Mouse (Mus musculus) hindbrain, embryonic 12.5 days (tissue): ENCODE data around the gene Zscan21. TPM values are rescaled to one million over a fixed set of nuclear protein-coding genes. Genes with fewer than 3 reads are reported as not detected.
A peak's percentile ranks its signal among the peaks of the same experiment; 100 is the strongest.

ENCODE experiments used
- ATAC-seq: fragments of 200-750 bp; cut with Nextera tagmentation; 2 replicates; pipeline ENCODE4 v1.8.0; 2017; ENCODE audit warnings: moderate TSS enrichment; ENCODE audit not compliant: low FRiP score
- H3K27ac ChIP-seq: fragments of 300-500 bp; sonication (generic); 2 replicates; pipeline ENCODE4 v1.5.1; 2016; ENCODE audit warnings: mild to moderate bottlenecking
- H3K27me3 ChIP-seq: fragments of 300-500 bp; sonication (generic); 2 replicates; pipeline ENCODE4 v1.6.1; 2016; ENCODE audit warnings: mild to moderate bottlenecking
- H3K36me3 ChIP-seq: fragments of 300-500 bp; sonication (generic); 2 replicates; pipeline ENCODE4 v1.6.1; 2016; ENCODE audit warnings: mild to moderate bottlenecking
- H3K4me1 ChIP-seq: fragments of 300-500 bp; sonication (generic); 2 replicates; pipeline ENCODE4 v1.6.1; 2016
- H3K4me2 ChIP-seq: fragments of 300-500 bp; sonication (generic); replicated peaks from 2 replicates; pipeline ENCODE4 v1.6.1; 2016; ENCODE audit warnings: mild to moderate bottlenecking
- H3K4me3 ChIP-seq: fragments of 300-500 bp; sonication (generic); 2 replicates; pipeline ENCODE4 v1.5.1; 2016; ENCODE audit warnings: mild to moderate bottlenecking
- H3K9ac ChIP-seq: fragments of 300-500 bp; sonication (generic); 2 replicates; pipeline ENCODE4 v1.6.1; 2016; ENCODE audit warnings: mild to moderate bottlenecking, moderate library complexity
- H3K9me3 ChIP-seq: fragments of 300-500 bp; sonication (generic); replicated peaks from 2 replicates; pipeline ENCODE4 v1.6.1; 2016; ENCODE audit warnings: mild to moderate bottlenecking
- WGBS: fragments of 180-500 bp; shearing (Covaris S2); methylation state at CpG from one replicate; pipeline ENCODE4 v1.1.7; 2016; 5-methylcytosine and 5-hydroxymethylcytosine counted together
- polyA plus RNA-seq: library from polyadenylated mRNA; unstranded; fragments of >200 nt; fragmentation: Nextera tagmentation; extraction: Ambion mirVana; gene quantifications from 2 replicates; pipeline ENCODE4 v1.2.1, GENCODE M21; 2016

The Zscan21 gene
- 93.8 and 95.8 TPM in 2 replicates for polyA plus RNA-seq

- Histone ChIP-seq H3K27me3 (no peaks in the 10 kb centered on the region), H3K4me2 (peak within 1 kb of the TSS; percentile 73), H3K4me1 (peaks cover 12% of the 10 kb centered on the region), H3K9ac (peak within 1 kb of the TSS; percentile 70), H3K36me3 (peaks cover 20% of the 10 kb centered on the region), H3K4me3 (peak within 1 kb of the TSS; percentile 58), H3K9me3 (no peaks in the 10 kb centered on the region), H3K27ac (peak within 1 kb of the TSS; percentile 90)
- WGBS, result 7% methylated on average over 38 of the region's 38 CpGs
- ATAC-seq, result peak; percentile 98
These were observed at the start of gene Zscan21 for GRCm38 (mm10) chr5:138116255-138117198. TSS of gene Zscan21 (plus strand) at chr5:138116903.

DNA sequence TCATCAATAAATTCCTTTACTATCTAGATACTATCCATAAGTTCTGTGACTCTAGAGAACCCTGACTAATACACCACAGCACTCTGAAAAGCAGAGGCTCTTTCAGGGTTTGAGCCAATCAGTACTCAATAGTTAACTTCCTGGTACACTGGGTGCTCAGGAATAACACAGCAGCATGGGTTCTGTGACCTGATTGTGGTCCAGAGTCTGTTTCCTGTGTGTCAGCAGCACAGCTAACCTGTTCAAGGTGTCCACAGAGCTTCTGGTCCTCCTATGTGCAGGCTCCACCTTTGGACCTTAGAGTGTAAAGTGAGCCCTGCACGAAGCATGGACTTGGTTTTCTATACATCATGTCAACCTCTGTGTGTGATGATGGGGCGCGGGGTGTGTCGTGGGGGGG is 42.9 kb upstream of the Zscan21 start:
- Histone ChIP-seq H3K4me1 (no peaks in the 10 kb centered on the region), H3K9me3 (no peaks in the 10 kb centered on the region), H3K36me3 (no peaks in the 10 kb centered on the region), H3K4me2 (no peak overlapping the region), H3K27ac (no peak overlapping the region), H3K27me3 (no peaks in the 10 kb centered on the region), H3K9ac (no peak overlapping the region), H3K4me3 (no peak overlapping the region)
- 82% methylated on average over 4 of the region's 4 CpGs for WGBS
- ATAC-seq, result no peak

DNA sequence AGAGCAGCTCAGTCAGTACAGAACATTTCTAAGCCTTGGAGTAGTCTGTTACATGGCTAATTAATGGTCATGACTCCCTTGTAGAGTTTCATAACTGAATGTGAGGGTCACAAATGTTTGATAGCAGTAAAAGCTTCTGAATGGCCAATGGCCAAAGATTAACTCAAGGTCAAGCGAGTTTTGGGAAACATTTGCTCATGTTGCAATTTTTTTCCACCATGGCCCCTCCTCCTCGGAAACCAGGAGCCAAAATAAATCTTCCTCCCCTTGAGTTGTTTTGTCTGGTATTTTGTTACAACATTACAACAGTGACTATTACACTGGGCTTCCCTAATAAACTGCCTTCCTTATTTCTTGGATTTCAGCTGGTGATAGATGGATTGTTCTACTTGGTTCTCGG is 41.0 kb upstream of the Zscan21 start:
- Histone ChIP-seq H3K4me1 (no peaks in the 10 kb centered on the region), H3K9me3 (no peaks in the 10 kb centered on the region), H3K27me3 (no peaks in the 10 kb centered on the region), H3K36me3 (no peaks in the 10 kb centered on the region), H3K4me2 (no peak overlapping the region), H3K4me3 (no peak overlapping the region), H3K27ac (no peak overlapping the region), H3K9ac (no peak overlapping the region)
- ATAC-seq, result no peak
- WGBS, result 73% methylated on average over 3 of the region's 3 CpGs

- Histone ChIP-seq H3K9me3 (no peaks in the 10 kb centered on the region), H3K4me1 (no peaks in the 10 kb centered on the region), H3K27ac (no peak overlapping the region), H3K9ac (no peak overlapping the region), H3K27me3 (no peaks in the 10 kb centered on the region), H3K36me3 (no peaks in the 10 kb centered on the region), H3K4me3 (no peak overlapping the region), H3K4me2 (no peak overlapping the region)
- WGBS, result 58% methylated on average over 2 of the region's 2 CpGs
- ATAC-seq, result no peak
These were observed 40.6 kb upstream of the Zscan21 start for GRCm38 (mm10) chr5:138076148-138076547.

DNA sequence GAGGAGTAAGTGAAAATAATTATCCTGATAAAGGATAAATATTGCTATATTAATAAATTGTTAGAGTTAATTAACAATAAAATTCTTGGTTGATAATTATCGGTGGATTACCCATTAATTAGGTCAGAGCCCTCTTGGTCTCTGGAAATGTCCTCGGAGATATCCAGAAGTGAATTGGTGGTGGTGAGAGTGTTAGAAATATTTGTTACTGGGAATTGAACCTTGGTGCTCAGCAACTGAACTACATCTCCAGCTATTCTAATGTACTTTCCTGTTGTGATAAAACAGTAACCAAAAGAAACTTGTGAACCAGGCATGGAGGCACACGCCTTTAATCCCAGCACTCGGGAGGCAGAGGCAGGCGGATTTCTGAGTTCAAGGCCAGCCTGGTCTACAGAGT is 36.2 kb upstream of the Zscan21 start:
- H3K4me3 ChIP-seq, result no peak overlapping the region
- no peak overlapping the region for H3K4me2 ChIP-seq
- 92% methylated on average over 5 of the region's 5 CpGs for WGBS
- H3K27ac ChIP-seq, result no peak overlapping the region
- no peak overlapping the region for H3K9ac ChIP-seq
- H3K9me3 ChIP-seq, result no peaks in the 10 kb centered on the region
- ATAC-seq, result no peak
- H3K27me3 ChIP-seq, result 0 out of 2 replicates have a peak, but pooled peaks cover 3% of the 10 kb centered on the region
- no peaks in the 10 kb centered on the region for H3K36me3 ChIP-seq
- 0 out of 2 replicates have a peak, but pooled peaks cover 2% of the 10 kb centered on the region for H3K4me1 ChIP-seq

DNA sequence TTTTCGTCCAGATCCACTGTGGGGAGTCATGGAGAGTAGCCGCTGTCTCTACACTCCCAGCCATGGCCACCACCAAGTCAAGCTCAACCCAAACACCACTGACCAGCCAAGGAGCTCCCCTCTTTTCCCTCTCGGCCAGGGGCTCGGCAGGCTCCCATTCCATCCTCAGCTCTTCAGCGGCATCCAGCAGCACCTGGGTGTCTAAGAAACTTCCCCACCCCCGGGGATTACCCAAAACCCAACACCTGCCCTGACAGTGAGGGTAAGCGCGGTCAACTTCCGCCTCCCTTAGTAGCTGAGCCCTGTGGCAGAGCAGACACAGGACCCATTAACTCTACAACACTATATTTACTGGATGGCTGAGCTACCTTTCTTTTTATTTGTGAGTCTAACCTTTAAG is 35.3 kb upstream of the Zscan21 start:
- WGBS, result 87% methylated on average over 9 of the region's 9 CpGs
- 0 out of 2 replicates have a peak, but pooled peaks cover 3% of the 10 kb centered on the region for H3K27me3 ChIP-seq
- no peak overlapping the region for H3K9ac ChIP-seq
- no peaks in the 10 kb centered on the region for H3K36me3 ChIP-seq
- ATAC-seq, result no peak
- no peak overlapping the region for H3K27ac ChIP-seq
- no peak overlapping the region for H3K4me2 ChIP-seq
- H3K4me1 ChIP-seq, result peaks cover 4% of the 10 kb centered on the region
- no peaks in the 10 kb centered on the region for H3K9me3 ChIP-seq
- H3K4me3 ChIP-seq, result no peak overlapping the region

DNA sequence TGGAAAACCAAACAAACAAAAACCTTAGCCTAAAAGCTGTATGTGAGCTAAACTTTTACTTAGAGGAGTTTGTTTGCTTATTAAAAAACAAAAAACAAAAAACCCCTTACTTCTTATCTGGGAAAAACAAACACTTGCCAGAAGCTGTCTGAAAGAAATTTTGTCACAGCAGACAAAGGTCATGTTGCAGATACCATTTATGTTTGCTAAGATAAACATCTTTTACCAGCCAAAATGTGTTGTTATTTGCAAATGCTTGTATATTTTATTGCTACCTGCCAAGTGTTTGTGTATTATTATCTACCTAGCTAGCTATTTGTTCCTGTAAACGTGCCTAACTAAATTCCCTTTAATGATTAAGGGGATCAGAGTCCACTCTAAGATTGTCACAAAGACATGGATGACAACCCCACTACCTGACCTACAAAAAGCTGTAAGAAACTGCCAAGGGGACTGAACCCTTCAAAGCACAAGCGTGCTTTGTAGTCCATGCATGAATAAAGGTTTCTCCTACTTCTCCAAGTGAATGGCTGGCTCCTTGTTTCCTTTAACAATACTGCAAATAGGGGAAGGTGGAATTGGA is 33.3 kb upstream of the Zscan21 start:
- WGBS, result 62% methylated on average over 2 of the region's 2 CpGs
- no peak overlapping the region for H3K27ac ChIP-seq
- H3K9ac ChIP-seq, result no peak overlapping the region
- H3K9me3 ChIP-seq, result no peaks in the 10 kb centered on the region
- ATAC-seq, result no peak
- H3K4me2 ChIP-seq, result no peak overlapping the region
- H3K4me1 ChIP-seq, result peaks cover 13% of the 10 kb centered on the region
- H3K4me3 ChIP-seq, result no peak overlapping the region
- 0 out of 2 replicates have a peak, but pooled peaks cover 3% of the 10 kb centered on the region for H3K27me3 ChIP-seq
- H3K36me3 ChIP-seq, result peaks cover 4% of the 10 kb centered on the region; the same call in 1 of the 2 replicates

DNA sequence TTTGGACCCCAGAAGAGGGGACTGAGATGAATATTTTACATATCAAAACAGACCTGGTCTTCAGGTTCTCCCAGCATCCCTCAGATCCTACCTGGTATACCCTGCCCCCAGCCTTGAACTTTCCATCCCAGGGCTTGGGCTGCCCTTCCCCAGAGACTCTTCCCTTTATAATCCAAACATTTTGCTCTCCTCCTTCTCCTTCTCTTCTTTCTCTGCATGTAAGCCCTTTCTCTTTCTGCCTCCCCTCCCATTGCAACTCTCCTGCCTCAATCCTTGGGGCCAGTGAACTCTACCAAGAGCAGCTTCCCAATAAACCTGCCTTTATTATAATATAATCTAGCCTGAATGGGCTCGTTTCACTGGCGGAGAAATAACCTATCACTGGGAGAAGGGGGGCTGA is 32.8 kb upstream of the Zscan21 start:
- Histone ChIP-seq H3K9me3 (no peaks in the 10 kb centered on the region), H3K27ac (no peak overlapping the region), H3K27me3 (0 out of 2 replicates have a peak, but pooled peaks cover 3% of the 10 kb centered on the region), H3K36me3 (peaks cover 4% of the 10 kb centered on the region; the same call in 1 of the 2 replicates), H3K9ac (no peak overlapping the region), H3K4me3 (no peak overlapping the region), H3K4me2 (no peak overlapping the region), H3K4me1 (peaks cover 13% of the 10 kb centered on the region)
- 95% methylated on average over 2 of the region's 2 CpGs for WGBS
- ATAC-seq, result no peak

- Histone ChIP-seq H3K4me3 (peak overlapping the region; percentile 63), H3K27me3 (0 out of 2 replicates have a peak, but pooled peaks cover 3% of the 10 kb centered on the region), H3K4me1 (peaks cover 13% of the 10 kb centered on the region), H3K9me3 (no peaks in the 10 kb centered on the region), H3K36me3 (peaks cover 4% of the 10 kb centered on the region; the same call in 1 of the 2 replicates), H3K9ac (peak overlapping the region; percentile 93; the same call in 1 of the 2 replicates), H3K27ac (no peak overlapping the region), H3K4me2 (peak overlapping the region; percentile 40)
- ATAC-seq, result 0 out of 2 replicates have a peak, but pooled peaks have one; percentile 16
- 75% methylated on average over 2 of the region's 2 CpGs for WGBS
These were observed 32.2 kb upstream of the Zscan21 start for GRCm38 (mm10) chr5:138084507-138084906.

DNA sequence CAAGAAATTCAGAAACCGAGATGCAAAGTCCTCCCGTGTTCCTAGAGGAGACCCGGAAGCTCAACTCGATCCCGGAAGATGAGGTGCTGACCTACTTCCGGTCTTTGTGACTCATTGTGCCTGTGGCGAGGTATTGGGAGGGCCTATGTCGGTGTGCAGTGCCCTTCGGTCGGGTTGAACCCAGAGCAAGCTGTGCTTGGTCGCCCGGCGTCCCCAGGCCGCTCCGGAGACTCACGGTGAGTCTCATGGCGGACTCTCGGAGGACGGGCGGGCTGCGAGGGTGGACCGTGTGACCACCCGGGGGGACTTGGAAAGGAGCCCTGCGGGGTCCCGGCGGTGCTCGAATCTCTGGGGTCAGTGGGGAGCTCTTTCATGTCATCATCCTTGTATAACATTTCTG is 31.7 kb upstream of the Zscan21 start, which contains the start of gene Zkscan1:
Gene Zkscan1 (plus strand): TSS at position 89 of the 400 bp plus-strand sequence.
- Histone ChIP-seq H3K36me3 (peaks cover 4% of the 10 kb centered on the region; the same call in 1 of the 2 replicates), H3K9me3 (no peaks in the 10 kb centered on the region), H3K27me3 (0 out of 2 replicates have a peak, but pooled peaks cover 3% of the 10 kb centered on the region), H3K9ac (peak within 1 kb of the TSS; percentile 93), H3K4me2 (peak within 1 kb of the TSS; percentile 78), H3K4me3 (peak within 1 kb of the TSS; percentile 63), H3K4me1 (peaks cover 13% of the 10 kb centered on the region), H3K27ac (peak within 1 kb of the TSS; percentile 79)
- under 1% methylated on average over 27 of the region's 27 CpGs for WGBS
- peak; percentile 91 for ATAC-seq

DNA sequence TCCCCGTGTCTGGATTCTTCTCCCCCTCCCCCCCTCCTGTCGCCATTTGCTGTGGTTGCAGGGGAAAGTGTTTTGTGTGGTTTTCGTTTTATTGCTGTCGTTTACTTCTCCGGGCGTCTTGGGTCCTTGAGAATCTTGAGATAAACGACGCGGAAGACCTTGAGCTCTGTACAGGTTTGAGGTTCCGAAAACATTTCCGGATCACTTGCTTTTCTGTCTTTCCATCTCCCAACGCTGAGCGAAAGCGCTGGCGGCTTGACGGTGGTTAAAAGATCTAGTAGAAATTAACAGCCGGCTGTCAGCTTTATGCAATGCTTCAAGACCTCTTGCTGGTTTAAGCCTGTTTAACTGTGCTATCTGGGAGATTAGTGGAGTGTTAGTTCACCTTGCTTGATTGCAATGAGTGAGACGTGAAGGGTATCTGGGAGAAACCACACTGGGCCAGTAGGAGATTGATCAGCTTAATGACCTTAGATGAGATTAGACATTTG is 31.2 kb upstream of the Zscan21 start:
- H3K4me1 ChIP-seq, result peaks cover 13% of the 10 kb centered on the region
- no peaks in the 10 kb centered on the region for H3K9me3 ChIP-seq
- H3K27ac ChIP-seq, result peak overlapping the region; percentile 79
- H3K4me3 ChIP-seq, result peak overlapping the region; percentile 63
- under 1% methylated on average over 18 of the region's 18 CpGs for WGBS
- peaks cover 4% of the 10 kb centered on the region; the same call in 1 of the 2 replicates for H3K36me3 ChIP-seq
- H3K4me2 ChIP-seq, result peak overlapping the region; percentile 78
- H3K9ac ChIP-seq, result peak overlapping the region; percentile 93
- 0 out of 2 replicates have a peak, but pooled peaks cover 3% of the 10 kb centered on the region for H3K27me3 ChIP-seq
- ATAC-seq, result no peak

DNA sequence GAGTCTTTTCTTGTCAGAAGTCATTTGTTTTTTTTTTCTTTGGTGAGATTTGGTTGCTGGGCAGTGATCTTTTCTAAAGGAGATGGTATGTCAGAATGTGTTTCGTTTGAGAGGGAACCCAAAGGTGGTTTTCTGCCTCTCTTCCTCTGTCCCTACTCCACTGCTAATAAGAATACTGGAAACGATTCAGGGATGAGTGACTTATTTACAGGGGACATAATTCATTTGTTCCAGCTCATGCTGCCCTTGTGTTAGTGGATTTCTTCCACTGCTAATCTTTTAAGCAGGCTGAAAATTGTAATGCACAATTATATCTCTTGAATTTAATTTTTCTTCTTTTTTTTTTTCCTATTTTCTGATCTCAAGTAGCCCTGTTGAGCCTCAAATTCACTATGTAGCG is 29.9 kb upstream of the Zscan21 start:
- Histone ChIP-seq H3K4me2 (peak overlapping the region; percentile 78), H3K36me3 (peaks cover 4% of the 10 kb centered on the region; the same call in 1 of the 2 replicates), H3K9ac (no peak overlapping the region), H3K4me1 (peaks cover 13% of the 10 kb centered on the region), H3K4me3 (peak overlapping the region; percentile 63; the same call in 1 of the 2 replicates), H3K27me3 (0 out of 2 replicates have a peak, but pooled peaks cover 3% of the 10 kb centered on the region), H3K27ac (no peak overlapping the region), H3K9me3 (no peaks in the 10 kb centered on the region)
- WGBS, result 82% methylated on average over 3 of the region's 3 CpGs
- ATAC-seq, result no peak
